Mouse (Mus musculus) heart, postnatal 0 days (tissue): ENCODE data around the gene Tcp1. TPM values are rescaled to one million over a fixed set of nuclear protein-coding genes. Genes with fewer than 3 reads are reported as not detected.
A peak's percentile ranks its signal among the peaks of the same experiment; 100 is the strongest.

Experiments
- ATAC-seq: fragments of 200-750 bp; cut with Nextera tagmentation; 2 replicates; pipeline ENCODE4 v1.8.0; 2017; ENCODE audit warnings: low read depth, moderate number of reproducible peaks, moderate library complexity; ENCODE audit not compliant: insufficient read depth
- DNase-seq: peaks from one replicate; pipeline ENCODE4 v3.0.0-alpha.2; 2016; ENCODE audit warnings: low spot score
- H3K27ac ChIP-seq: fragments of 300-500 bp; sonication (generic); 2 replicates; pipeline ENCODE4 v1.5.1; 2014; ENCODE audit warnings: low read depth, mild to moderate bottlenecking
- H3K27me3 ChIP-seq: fragments of 300-500 bp; sonication (generic); 2 replicates; pipeline ENCODE4 v1.6.1; 2014; ENCODE audit warnings: low read length, mixed read lengths; ENCODE audit not compliant: control insufficient read depth, insufficient read depth
- H3K36me3 ChIP-seq: fragments of 300-500 bp; sonication (generic); replicated peaks from 2 replicates; pipeline ENCODE4 v1.6.1; 2014; ENCODE audit warnings: low read length, mixed read lengths; ENCODE audit not compliant: control insufficient read depth, insufficient read depth
- H3K4me1 ChIP-seq: fragments of 300-500 bp; sonication (generic); 2 replicates; pipeline ENCODE4 v1.6.1; 2014; ENCODE audit warnings: antibody characterized with exemption; ENCODE audit not compliant: control insufficient read depth, insufficient read depth
- H3K4me2 ChIP-seq: fragments of 300-500 bp; sonication (generic); 2 replicates; pipeline ENCODE4 v1.6.1; 2014; ENCODE audit warnings: low read depth, mild to moderate bottlenecking, low read length, moderate library complexity
- H3K4me3 ChIP-seq: fragments of 300-500 bp; sonication (generic); 2 replicates; pipeline ENCODE4 v1.5.1; 2014; ENCODE audit warnings: low read depth, low read length
- H3K9ac ChIP-seq: fragments of 300-500 bp; sonication (generic); replicated peaks from 2 replicates; pipeline ENCODE4 v1.6.1; 2014; ENCODE audit warnings: low read depth, low read length, mixed read lengths
- H3K9me3 ChIP-seq: fragments of 300-500 bp; sonication (generic); replicated peaks from 2 replicates; pipeline ENCODE4 v1.6.1; 2016; ENCODE audit warnings: low read length; ENCODE audit not compliant: control insufficient read depth
- CTCF ChIP-seq: IDR thresholded peaks from 2 replicates; pipeline ENCODE4 v1.5.1; 2016; ENCODE audit warnings: antibody characterized with exemption, control low read depth, low read depth
- EP300 ChIP-seq: IDR thresholded peaks from 2 replicates; pipeline ENCODE4 v1.6.1; 2016; ENCODE audit warnings: antibody characterized with exemption, low read depth
- WGBS: fragments of 180-500 bp; shearing (Covaris S2); extraction: QIAGEN DNeasy Blood & Tissue Kit; methylation state at CpG from one replicate; pipeline ENCODE4 v1.1.7; 2014; 5-methylcytosine and 5-hydroxymethylcytosine counted together
- polyA plus RNA-seq: library from polyadenylated mRNA; unstranded; fragments of >200 nt; fragmentation: Nextera tagmentation; extraction: Ambion mirVana; gene quantifications from 2 replicates; pipeline ENCODE4 v1.2.1, GENCODE M21; 2015
- total RNA-seq: library from RNA; depleted of rRNA; stranded (reverse); fragments of >200 nt; gene quantifications from 2 replicates; pipeline ENCODE4 v1.2.3, GENCODE M21; 2014; ENCODE audit warnings: low replicate concordance; rRNA removed

Tcp1 gene
- total and polyA plus RNA-seq, 2 experiments from 2014 or later, result 252 to 330 TPM

GRCm38 (mm10) chr17:12960331-12960873, 44.9 kb downstream of the Tcp1 start, which contains the start of gene Acat2:
Acat2 (minus strand) TSS chr17:12960747.
- under 1% methylated on average over 40 of the region's 42 CpGs for WGBS
- Histone ChIP-seq H3K4me3 (peak within 1 kb of the TSS; percentile 73), H3K4me2 (peak within 1 kb of the TSS; percentile 69), H3K27ac (peak within 1 kb of the TSS; percentile 75), H3K36me3 (no peaks in the 10 kb centered on the region), H3K4me1 (peaks cover 6% of the 10 kb centered on the region; the same call in 1 of the 2 replicates), H3K9ac (peak within 1 kb of the TSS; percentile 12; the same call in 1 of the 2 replicates), H3K9me3 (no peaks in the 10 kb centered on the region), H3K27me3 (no peaks in the 10 kb centered on the region)
- DNase-seq (peak; percentile 88), ATAC-seq (peak; percentile 98)
- TF ChIP-seq EP300 (no peak), CTCF (no peak)

GRCm38 (mm10) chr17:12963476-12963875, 48.0 kb downstream of the Tcp1 start:
- WGBS, result 80% methylated on average over 3 of the region's 3 CpGs
- no peak overlapping the region for H3K4me2 ChIP-seq

GRCm38 (mm10) chr17:12967173-12967572, 51.7 kb downstream of the Tcp1 start:
- H3K4me2 ChIP-seq, result no peak overlapping the region
- peaks cover 32% of the 10 kb centered on the region for H3K36me3 ChIP-seq
- no peak for DNase-seq
- no peak overlapping the region for H3K9ac ChIP-seq
- ATAC-seq, result no peak
- TF ChIP-seq CTCF, result no peak
- no peak for TF ChIP-seq EP300
- H3K4me3 ChIP-seq, result no peak overlapping the region
- no peaks in the 10 kb centered on the region for H3K4me1 ChIP-seq
- H3K27me3 ChIP-seq, result no peaks in the 10 kb centered on the region
- no peaks in the 10 kb centered on the region for H3K9me3 ChIP-seq
- no peak overlapping the region for H3K27ac ChIP-seq
- WGBS, result 94% methylated on average over 2 of the region's 2 CpGs

More at GRCm38 (mm10) chr17:12963476-12963875, 48.0 kb downstream of the Tcp1 start:
- TF ChIP-seq CTCF (no peak), EP300 (no peak)
- peaks cover 12% of the 10 kb centered on the region for H3K36me3 ChIP-seq
- H3K27me3 ChIP-seq, result no peaks in the 10 kb centered on the region
- H3K27ac ChIP-seq, result no peak overlapping the region
- no peaks in the 10 kb centered on the region for H3K9me3 ChIP-seq
- no peak overlapping the region for H3K9ac ChIP-seq
- H3K4me1 ChIP-seq, result peaks cover 6% of the 10 kb centered on the region; the same call in 1 of the 2 replicates
- ATAC-seq, result no peak
- no peak for DNase-seq
- no peak overlapping the region for H3K4me3 ChIP-seq

- Histone ChIP-seq H3K27me3 (no peaks in the 10 kb centered on the region), H3K9ac (no peak overlapping the region), H3K4me2 (no peak overlapping the region), H3K4me3 (no peak overlapping the region), H3K9me3 (no peaks in the 10 kb centered on the region), H3K4me1 (no peaks in the 10 kb centered on the region), H3K27ac (no peak overlapping the region), H3K36me3 (peaks cover 65% of the 10 kb centered on the region)
- TF ChIP-seq EP300 (no peak), CTCF (no peak)
- WGBS, result 71% methylated on average over 2 of the region's 2 CpGs
- ATAC-seq (no peak), DNase-seq (no peak)
These were observed 58.4 kb downstream of the Tcp1 start for GRCm38 (mm10) chr17:12973851-12974250.

Other genes starting within 250 kb of the Tcp1 start
- gene Slc22a1, start 239.9 kb upstream of the Tcp1 start, total RNA-seq, result not detected in 2 replicates
- gene Slc22a1, start 239.9 kb upstream of the Tcp1 start, polyA plus RNA-seq, result 33.5 and 42.8 TPM in 2 replicates
- gene Igf2r, start 146.0 kb upstream of the Tcp1 start, total RNA-seq, result 424 and 484 TPM in 2 replicates
- 52.2 and 59.9 TPM in 2 replicates for gene Igf2r, start 146.0 kb upstream of the Tcp1 start, polyA plus RNA-seq
- gene Mas1, start 47.6 kb upstream of the Tcp1 start, total RNA-seq, result not detected in 2 replicates
- gene Mas1, start 47.6 kb upstream of the Tcp1 start, polyA plus RNA-seq, result 0.18 and 0.27 TPM in 2 replicates
- 0.19 TPM in 1 of 2 replicates, not detected in the other for gene Mrgprh, start 39.7 kb upstream of the Tcp1 start, total RNA-seq
- gene Mrgprh, start 39.7 kb upstream of the Tcp1 start, polyA plus RNA-seq, result 0.19 and 0.25 TPM in 2 replicates
- 0.43 TPM in 1 of 2 replicates, not detected in the other for gene Pnldc1, start 5.5 kb upstream of the Tcp1 start, total RNA-seq
- 0.38 and 0.45 TPM in 2 replicates for gene Pnldc1, start 5.5 kb upstream of the Tcp1 start, polyA plus RNA-seq
- gene Mrpl18, start 644 bp downstream of the Tcp1 start, total RNA-seq, result 77.5 and 154 TPM in 2 replicates
- 269 and 276 TPM in 2 replicates for gene Mrpl18, start 644 bp downstream of the Tcp1 start, polyA plus RNA-seq
- 0.23 TPM in 1 of 2 replicates, not detected in the other for gene Acat3, start 24.9 kb downstream of the Tcp1 start, total RNA-seq
- 0.12 TPM in 1 of 2 replicates, not detected in the other for gene Acat3, start 24.9 kb downstream of the Tcp1 start, polyA plus RNA-seq
- 14.3 and 16.1 TPM in 2 replicates for gene Acat2, start 45.0 kb downstream of the Tcp1 start, total RNA-seq
- 13.3 and 14.8 TPM in 2 replicates for gene Acat2, start 45.0 kb downstream of the Tcp1 start, polyA plus RNA-seq
- 39.6 and 41.4 TPM in 2 replicates for gene Wtap, start 78.5 kb downstream of the Tcp1 start, total RNA-seq
- gene Wtap, start 78.5 kb downstream of the Tcp1 start, polyA plus RNA-seq, result 71.1 and 72.2 TPM in 2 replicates
- gene Sod2, start 91.1 kb downstream of the Tcp1 start, total RNA-seq, result 925 and 977 TPM in 2 replicates
- 951 and 954 TPM in 2 replicates for gene Sod2, start 91.1 kb downstream of the Tcp1 start, polyA plus RNA-seq
- gene Gpr31b, start 136.6 kb downstream of the Tcp1 start, total RNA-seq, result not detected in 2 replicates
- gene Gpr31b, start 136.6 kb downstream of the Tcp1 start, polyA plus RNA-seq, result not detected in 2 replicates
- 0.04 TPM in 1 of 2 replicates, not detected in the other for gene Tcp10b, start 145.4 kb downstream of the Tcp1 start, total RNA-seq
- 0.25 TPM in 1 of 2 replicates, not detected in the other for gene Tcp10b, start 145.4 kb downstream of the Tcp1 start, polyA plus RNA-seq
- not detected in 2 replicates for gene Unc93a, start 216.1 kb downstream of the Tcp1 start, total RNA-seq
- gene Unc93a, start 216.1 kb downstream of the Tcp1 start, polyA plus RNA-seq, result not detected in 2 replicates